Mouse (Mus musculus): ENCODE measurements around the gene Slc25a36. TPM values are rescaled to one million over a fixed set of nuclear protein-coding genes. Genes with fewer than 3 reads are reported as not detected.

Slc25a36 gene
- polyA plus RNA-seq, 1 experiment: 10.0 TPM

DNA sequence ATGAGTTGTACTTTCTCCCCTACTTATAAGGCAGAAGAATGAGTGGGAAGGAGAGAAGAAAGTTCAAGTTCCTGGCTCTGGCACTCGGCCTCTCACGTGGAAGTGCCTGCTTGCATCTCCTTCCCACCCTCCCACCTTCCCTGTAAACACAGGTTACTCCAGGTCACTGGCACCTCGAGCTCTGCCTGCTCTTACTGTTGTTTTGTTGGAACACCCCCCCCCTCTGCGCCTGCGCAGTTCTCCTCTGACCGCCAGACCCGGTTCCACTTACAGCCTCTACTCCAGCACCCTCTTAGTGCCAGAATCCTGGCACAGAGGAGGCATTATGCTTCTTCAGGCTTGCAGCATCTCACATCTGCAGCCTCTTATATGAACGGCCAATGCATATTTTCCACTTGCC, 22.2 kb upstream of the Slc25a36 start:
- Histone ChIP-seq H3K27ac (ENCODE audit: control insufficient read depth, insufficient read depth, low read depth, low read length) (peak overlapping the region; percentile 10; the same call in 1 of the 2 replicates), H3K36me3 (ENCODE audit: control insufficient read depth, insufficient read depth, low read length) (no peaks in the 10 kb centered on the region), H3K4me1 (ENCODE audit: control insufficient read depth, insufficient read depth, low read length) (peaks cover 8% of the 10 kb centered on the region), H3K4me3 (ENCODE audit: control insufficient read depth, low read depth, low read length) (no peak overlapping the region), H3K27me3 (ENCODE audit: control insufficient read depth, insufficient read depth, low read length) (no peaks in the 10 kb centered on the region)
- no peak for TF ChIP-seq POLR2A (IDR thresholded peaks at IDR 0.05; ENCODE audit: control insufficient read depth, low read depth, low read length)
- TF ChIP-seq CTCF (IDR thresholded peaks at IDR 0.05; ENCODE audit: control insufficient read depth, insufficient read depth, insufficient replicate concordance, low read depth, low read length): no peak

GRCm38 (mm10) chr9:97130001-97130400, 19.0 kb upstream of the Slc25a36 start:
- H3K4me1 ChIP-seq (ENCODE audit: control insufficient read depth, insufficient read depth, low read length): peaks cover 8% of the 10 kb centered on the region
- no peak overlapping the region for H3K27ac ChIP-seq (ENCODE audit: control insufficient read depth, insufficient read depth, low read depth, low read length)
- TF ChIP-seq POLR2A (IDR thresholded peaks at IDR 0.05; ENCODE audit: control insufficient read depth, low read depth, low read length): no peak
- TF ChIP-seq CTCF (IDR thresholded peaks at IDR 0.05; ENCODE audit: control insufficient read depth, insufficient read depth, insufficient replicate concordance, low read depth, low read length): no peak
- no peaks in the 10 kb centered on the region for H3K27me3 ChIP-seq (ENCODE audit: control insufficient read depth, insufficient read depth, low read length)
- H3K4me3 ChIP-seq (ENCODE audit: control insufficient read depth, low read depth, low read length): no peak overlapping the region
- no peaks in the 10 kb centered on the region for H3K36me3 ChIP-seq (ENCODE audit: control insufficient read depth, insufficient read depth, low read length)

DNA sequence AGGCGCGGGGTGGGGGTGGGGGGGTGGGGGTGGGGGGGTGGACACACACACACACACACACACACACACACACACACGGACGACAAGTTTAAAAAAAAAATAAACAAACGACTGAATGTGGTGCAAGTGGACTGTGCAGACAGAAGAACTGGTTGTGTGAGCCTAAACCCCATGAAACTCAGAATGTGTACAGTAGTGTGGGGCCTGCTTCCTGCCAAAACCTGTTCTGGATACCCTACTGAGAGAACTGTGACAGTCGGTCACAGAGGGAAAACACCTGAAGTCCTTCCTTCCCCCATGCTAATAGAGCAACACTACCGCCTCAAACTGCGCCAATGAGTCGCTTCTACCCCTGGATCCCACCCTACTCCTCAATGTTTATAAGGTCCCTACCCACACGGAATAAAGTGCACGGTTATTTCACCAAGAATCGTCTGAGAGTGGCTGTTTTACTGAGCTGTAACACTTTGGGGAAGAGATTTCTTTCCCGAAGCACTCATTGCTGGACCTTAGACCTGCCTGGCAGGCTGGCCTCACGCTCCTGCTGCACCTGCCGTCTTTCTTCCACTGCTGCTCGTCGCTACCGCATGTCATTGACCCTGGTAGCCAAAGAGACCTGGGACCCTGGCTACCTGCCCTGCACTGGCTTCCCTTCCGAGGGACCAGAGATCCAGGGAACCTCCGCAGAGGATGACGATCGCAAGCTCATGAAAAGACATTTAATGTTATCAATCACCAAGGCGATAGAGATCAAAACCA, 13.2 kb upstream of the Slc25a36 start:
- H3K36me3 ChIP-seq (ENCODE audit: control insufficient read depth, insufficient read depth, low read length): no peaks in the 10 kb centered on the region
- no peak overlapping the region for H3K27ac ChIP-seq (ENCODE audit: control insufficient read depth, insufficient read depth, low read depth, low read length)
- no peaks in the 10 kb centered on the region for H3K27me3 ChIP-seq (ENCODE audit: control insufficient read depth, insufficient read depth, low read length)
- no peak for TF ChIP-seq CTCF (IDR thresholded peaks at IDR 0.05; ENCODE audit: control insufficient read depth, insufficient read depth, insufficient replicate concordance, low read depth, low read length)
- no peak for TF ChIP-seq POLR2A (IDR thresholded peaks at IDR 0.05; ENCODE audit: control insufficient read depth, low read depth, low read length)
- H3K4me1 ChIP-seq (ENCODE audit: control insufficient read depth, insufficient read depth, low read length): no peaks in the 10 kb centered on the region
- no peak overlapping the region for H3K4me3 ChIP-seq (ENCODE audit: control insufficient read depth, low read depth, low read length)

GRCm38 (mm10) chr9:97121432-97121831, 10.5 kb upstream of the Slc25a36 start:
- Histone ChIP-seq H3K27ac (ENCODE audit: control insufficient read depth, insufficient read depth, low read depth, low read length) (no peak overlapping the region), H3K27me3 (ENCODE audit: control insufficient read depth, insufficient read depth, low read length) (no peaks in the 10 kb centered on the region)
- TF ChIP-seq POLR2A (IDR thresholded peaks at IDR 0.05; ENCODE audit: control insufficient read depth, low read depth, low read length) (no peak), CTCF (IDR thresholded peaks at IDR 0.05; ENCODE audit: control insufficient read depth, insufficient read depth, insufficient replicate concordance, low read depth, low read length) (no peak)

DNA sequence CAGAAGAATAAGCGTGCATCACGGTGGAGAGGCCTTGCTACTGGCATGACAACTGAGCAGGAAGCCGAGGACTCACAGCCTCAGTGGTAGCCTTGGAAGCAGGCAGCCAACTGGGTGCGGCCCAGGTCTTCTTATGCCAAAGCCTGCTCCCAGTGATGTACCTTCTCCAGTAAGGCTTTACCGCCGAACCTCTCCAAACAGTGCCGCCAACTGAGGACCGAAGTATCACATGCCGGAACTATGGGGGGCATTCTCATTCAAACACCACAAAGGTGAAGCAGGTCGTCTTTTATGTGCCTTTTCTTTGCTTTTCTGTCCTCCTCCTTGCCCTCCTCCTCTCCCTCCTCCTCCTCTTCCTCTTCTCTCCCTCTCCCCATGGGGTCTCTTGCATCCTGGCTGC, 3.3 kb upstream of the Slc25a36 start:
- no peak for TF ChIP-seq CTCF (IDR thresholded peaks at IDR 0.05; ENCODE audit: control insufficient read depth, insufficient read depth, insufficient replicate concordance, low read depth, low read length)
- TF ChIP-seq POLR2A (IDR thresholded peaks at IDR 0.05; ENCODE audit: control insufficient read depth, low read depth, low read length): no peak
- H3K4me1 ChIP-seq (ENCODE audit: control insufficient read depth, insufficient read depth, low read length): peaks cover 15% of the 10 kb centered on the region
- no peak overlapping the region for H3K27ac ChIP-seq (ENCODE audit: control insufficient read depth, insufficient read depth, low read depth, low read length)
- H3K4me3 ChIP-seq (ENCODE audit: control insufficient read depth, low read depth, low read length): no peak overlapping the region
- H3K36me3 ChIP-seq (ENCODE audit: control insufficient read depth, insufficient read depth, low read length): no peaks in the 10 kb centered on the region
- H3K27me3 ChIP-seq (ENCODE audit: control insufficient read depth, insufficient read depth, low read length): no peaks in the 10 kb centered on the region

More at GRCm38 (mm10) chr9:97121432-97121831, 10.5 kb upstream of the Slc25a36 start:
- Histone ChIP-seq H3K4me3 (ENCODE audit: control insufficient read depth, low read depth, low read length) (no peak overlapping the region), H3K36me3 (ENCODE audit: control insufficient read depth, insufficient read depth, low read length) (no peaks in the 10 kb centered on the region), H3K4me1 (ENCODE audit: control insufficient read depth, insufficient read depth, low read length) (no peaks in the 10 kb centered on the region)

GRCm38 (mm10) chr9:97113555-97113929, 2.6 kb upstream of the Slc25a36 start:
- TF ChIP-seq POLR2A (IDR thresholded peaks at IDR 0.05; ENCODE audit: control insufficient read depth, low read depth, low read length): no peak
- TF ChIP-seq CTCF (IDR thresholded peaks at IDR 0.05; ENCODE audit: control insufficient read depth, insufficient read depth, insufficient replicate concordance, low read depth, low read length): no peak

GRCm38 (mm10) chr9:97112797-97113554, 2.0 kb upstream of the Slc25a36 start:
- H3K4me3 ChIP-seq (ENCODE audit: control insufficient read depth, low read depth, low read length): peak overlapping the region; percentile 62
- peaks cover 15% of the 10 kb centered on the region for H3K4me1 ChIP-seq (ENCODE audit: control insufficient read depth, insufficient read depth, low read length)
- TF ChIP-seq POLR2A (IDR thresholded peaks at IDR 0.05; ENCODE audit: control insufficient read depth, low read depth, low read length) (no peak), CTCF (IDR thresholded peaks at IDR 0.05; ENCODE audit: control insufficient read depth, insufficient read depth, insufficient replicate concordance, low read depth, low read length) (no peak)
- H3K36me3 ChIP-seq (ENCODE audit: control insufficient read depth, insufficient read depth, low read length): no peaks in the 10 kb centered on the region
- H3K27me3 ChIP-seq (ENCODE audit: control insufficient read depth, insufficient read depth, low read length): no peaks in the 10 kb centered on the region
- no peak overlapping the region for H3K27ac ChIP-seq (ENCODE audit: control insufficient read depth, insufficient read depth, low read depth, low read length)

More at GRCm38 (mm10) chr9:97113555-97113929, 2.6 kb upstream of the Slc25a36 start:
- Histone ChIP-seq H3K27me3 (ENCODE audit: control insufficient read depth, insufficient read depth, low read length) (no peaks in the 10 kb centered on the region), H3K4me3 (ENCODE audit: control insufficient read depth, low read depth, low read length) (no peak overlapping the region; the same call in 1 of the 2 replicates), H3K36me3 (ENCODE audit: control insufficient read depth, insufficient read depth, low read length) (no peaks in the 10 kb centered on the region), H3K4me1 (ENCODE audit: control insufficient read depth, insufficient read depth, low read length) (peaks cover 15% of the 10 kb centered on the region), H3K27ac (ENCODE audit: control insufficient read depth, insufficient read depth, low read depth, low read length) (no peak overlapping the region; the same call in 1 of the 2 replicates)

All from testis, adult 2 months (tissue).